Mouse (Mus musculus) mature B cell (primary cell): ENCODE measurements around the gene Gpr61.

ENCODE experiments used
- in situ Hi-C: fragments of 300-500 bp; cut with MboI; formaldehyde crosslinking; loops from 2 replicates; pipeline ENCODE4 v1.14.3; 2019

The Gpr61 gene

GRCm38 (mm10) chr3:108178756-108179715 is 24.4 kb upstream of the Gpr61 start:
- in situ Hi-C loops = no loop called here

GRCm38 (mm10) chr3:108174672-108175531 is 20.2 kb upstream of the Gpr61 start:
- in situ Hi-C loops = no loop called here

GRCm38 (mm10) chr3:108169199-108169598 is 14.5 kb upstream of the Gpr61 start:
- in situ Hi-C loops = no loop called here

GRCm38 (mm10) chr3:108167499-108167898 is 12.8 kb upstream of the Gpr61 start:
- in situ Hi-C loops = no loop called here

GRCm38 (mm10) chr3:108166486-108167211 is 12.0 kb upstream of the Gpr61 start:
- in situ Hi-C loops = no loop called here

- in situ Hi-C loops = no loop called here
Measured at GRCm38 (mm10) chr3:108165532-108166315, 11.0 kb upstream of the Gpr61 start.

GRCm38 (mm10) chr3:108164807-108165206 is 10.1 kb upstream of the Gpr61 start:
- in situ Hi-C loops = no loop called here

- in situ Hi-C loops = no loop called here
Measured at GRCm38 (mm10) chr3:108164091-108164490, 9.4 kb upstream of the Gpr61 start.

GRCm38 (mm10) chr3:108158383-108159037 is 3.8 kb upstream of the Gpr61 start:
- in situ Hi-C loops = no loop called here

GRCm38 (mm10) chr3:108152290-108152689 is 2.4 kb downstream of the Gpr61 start:
- in situ Hi-C loops = no loop called here

GRCm38 (mm10) chr3:108147386-108148235 is 7.1 kb downstream of the Gpr61 start:
- in situ Hi-C loops = loop anchor here (10.0 kb wide), 1 partner anchor 73 kb away; no protein-coding TSS in a partner anchor

GRCm38 (mm10) chr3:108146671-108147070 is 8.0 kb downstream of the Gpr61 start:
- in situ Hi-C loops = loop anchor here (10.0 kb wide), 1 partner anchor 72 kb away; no protein-coding TSS in a partner anchor

GRCm38 (mm10) chr3:108145534-108146445 is 8.9 kb downstream of the Gpr61 start, which contains the start of gene Gnai3:
Gene Gnai3, minus strand, starts transcription at chr3:108146146.
- in situ Hi-C loops = loop anchor here (10.0 kb wide), 1 partner anchor 71 kb away; no protein-coding TSS in a partner anchor

- in situ Hi-C loops = loop anchor here (10.0 kb wide), 1 partner anchor 66 kb away; no protein-coding TSS in a partner anchor
Measured at GRCm38 (mm10) chr3:108140786-108141185, 13.9 kb downstream of the Gpr61 start.

- in situ Hi-C loops = no loop called here
Measured at GRCm38 (mm10) chr3:108139113-108139512, 15.6 kb downstream of the Gpr61 start.

- in situ Hi-C loops = no loop called here
Measured at GRCm38 (mm10) chr3:108134701-108135100, 20.0 kb downstream of the Gpr61 start.

- in situ Hi-C loops = no loop called here
Measured at GRCm38 (mm10) chr3:108132484-108132883, 22.2 kb downstream of the Gpr61 start.

GRCm38 (mm10) chr3:108131821-108132220 is 22.9 kb downstream of the Gpr61 start:
- in situ Hi-C loops = no loop called here
